Mouse (Mus musculus): ENCODE data around the gene Fam76a. TPM values are rescaled to one million over a fixed set of nuclear protein-coding genes. Genes with fewer than 3 reads are reported as not detected.

Fam76a gene
- polyA plus RNA-seq, 1 experiment: 40.2 TPM

- H3K27ac ChIP-seq (ENCODE audit: insufficient read depth, low read length): no peak overlapping the region
- H3K4me1 ChIP-seq (ENCODE audit: control insufficient read depth, insufficient read depth, low read length): peaks cover 1% of the 10 kb centered on the region
- TF ChIP-seq CTCF (IDR thresholded peaks at IDR 0.05; ENCODE audit: extremely low read depth, insufficient read depth, low read length) (no peak), POLR2A (IDR thresholded peaks at IDR 0.05; ENCODE audit: extremely low read depth, insufficient read depth, low read length) (no peak)
- no peak overlapping the region for H3K4me3 ChIP-seq (ENCODE audit: insufficient read depth, low read length)
Observed at GRCm38 (mm10) chr4:132873481-132874362, 48.6 kb downstream of the Fam76a start.

GRCm38 (mm10) chr4:132871116-132871515 is 51.2 kb downstream of the Fam76a start:
- H3K27ac ChIP-seq (ENCODE audit: insufficient read depth, low read length): no peak overlapping the region
- H3K4me1 ChIP-seq (ENCODE audit: control insufficient read depth, insufficient read depth, low read length): peaks cover 1% of the 10 kb centered on the region
- no peak overlapping the region for H3K4me3 ChIP-seq (ENCODE audit: insufficient read depth, low read length)
- TF ChIP-seq CTCF (IDR thresholded peaks at IDR 0.05; ENCODE audit: extremely low read depth, insufficient read depth, low read length) (no peak), POLR2A (IDR thresholded peaks at IDR 0.05; ENCODE audit: extremely low read depth, insufficient read depth, low read length) (no peak)

- TF ChIP-seq POLR2A (IDR thresholded peaks at IDR 0.05; ENCODE audit: extremely low read depth, insufficient read depth, low read length): no peak
- TF ChIP-seq CTCF (IDR thresholded peaks at IDR 0.05; ENCODE audit: extremely low read depth, insufficient read depth, low read length): no peak
- no peaks in the 10 kb centered on the region for H3K4me1 ChIP-seq (ENCODE audit: control insufficient read depth, insufficient read depth, low read length)
- H3K4me3 ChIP-seq (ENCODE audit: insufficient read depth, low read length): no peak overlapping the region
- H3K27ac ChIP-seq (ENCODE audit: insufficient read depth, low read length): no peak overlapping the region
Observed at GRCm38 (mm10) chr4:132864856-132865255, 57.5 kb downstream of the Fam76a start.

DNA sequence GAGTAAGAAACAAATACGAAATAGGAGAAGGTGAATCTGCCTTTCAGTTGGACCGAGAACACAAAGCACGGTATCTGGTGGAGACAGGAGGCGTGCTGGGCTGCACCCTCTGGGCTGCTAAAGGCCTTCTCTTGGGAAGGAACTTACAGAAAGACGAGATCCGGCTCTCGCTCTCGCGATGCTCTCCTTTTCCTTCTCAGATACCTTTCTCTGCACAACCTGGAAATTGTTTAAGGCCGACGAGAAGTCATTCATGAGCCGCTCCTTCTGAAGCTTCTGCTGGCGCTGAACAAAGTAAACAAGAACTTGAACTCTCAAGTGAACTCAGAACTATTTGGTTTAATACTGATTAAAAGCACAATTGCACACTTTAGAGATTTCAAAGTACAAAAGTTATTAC is 59.3 kb downstream of the Fam76a start:
- TF ChIP-seq POLR2A (IDR thresholded peaks at IDR 0.05; ENCODE audit: extremely low read depth, insufficient read depth, low read length) (no peak), CTCF (IDR thresholded peaks at IDR 0.05; ENCODE audit: extremely low read depth, insufficient read depth, low read length) (no peak)
- Histone ChIP-seq H3K4me1 (ENCODE audit: control insufficient read depth, insufficient read depth, low read length) (no peaks in the 10 kb centered on the region), H3K4me3 (ENCODE audit: insufficient read depth, low read length) (no peak overlapping the region), H3K27ac (ENCODE audit: insufficient read depth, low read length) (no peak overlapping the region)

- Histone ChIP-seq H3K4me1 (ENCODE audit: control insufficient read depth, insufficient read depth, low read length) (no peaks in the 10 kb centered on the region), H3K27ac (ENCODE audit: insufficient read depth, low read length) (no peak overlapping the region), H3K4me3 (ENCODE audit: insufficient read depth, low read length) (no peak overlapping the region)
- TF ChIP-seq CTCF (IDR thresholded peaks at IDR 0.05; ENCODE audit: extremely low read depth, insufficient read depth, low read length) (no peak), POLR2A (IDR thresholded peaks at IDR 0.05; ENCODE audit: extremely low read depth, insufficient read depth, low read length) (no peak)
Observed at GRCm38 (mm10) chr4:132860880-132861279, 61.5 kb downstream of the Fam76a start.

Other genes with a start within 250 kb of the Fam76a start
- gene Xkr8, start 190.0 kb downstream of the Fam76a start, polyA plus RNA-seq (2012; rRNA removed): 2.8 and 3.0 TPM in 2 replicates
- 1.9 and 3.0 TPM in 2 replicates for gene Smpdl3b, start 165.3 kb downstream of the Fam76a start, polyA plus RNA-seq (2012; rRNA removed)
- gene Rpa2, start 154.2 kb downstream of the Fam76a start, polyA plus RNA-seq (2012; rRNA removed): 14.2 and 17.0 TPM in 2 replicates
- 1.2 and 1.3 TPM in 2 replicates for gene Themis2, start 126.2 kb downstream of the Fam76a start, polyA plus RNA-seq (2012; rRNA removed)
- gene Ppp1r8, start 79.4 kb downstream of the Fam76a start, polyA plus RNA-seq (2012; rRNA removed): 55.2 and 56.5 TPM in 2 replicates
- gene Stx12, start 38.0 kb downstream of the Fam76a start, polyA plus RNA-seq (2012; rRNA removed): 92.3 and 96.3 TPM in 2 replicates
- 0.11 and 0.15 TPM in 2 replicates for gene Fgr, start 51.5 kb upstream of the Fam76a start, polyA plus RNA-seq (2012; rRNA removed)
- gene Ahdc1, start 88.7 kb upstream of the Fam76a start, polyA plus RNA-seq (2012; rRNA removed): 23.8 and 26.4 TPM in 2 replicates
- 14.7 and 15.6 TPM in 2 replicates for gene Wasf2, start 207.9 kb upstream of the Fam76a start, polyA plus RNA-seq (2012; rRNA removed)

Measured in cortical plate, adult 2 months (tissue).